Comparison of ENCODE assay signal across 32 mouse cellular contexts in the genomic region with DNA sequence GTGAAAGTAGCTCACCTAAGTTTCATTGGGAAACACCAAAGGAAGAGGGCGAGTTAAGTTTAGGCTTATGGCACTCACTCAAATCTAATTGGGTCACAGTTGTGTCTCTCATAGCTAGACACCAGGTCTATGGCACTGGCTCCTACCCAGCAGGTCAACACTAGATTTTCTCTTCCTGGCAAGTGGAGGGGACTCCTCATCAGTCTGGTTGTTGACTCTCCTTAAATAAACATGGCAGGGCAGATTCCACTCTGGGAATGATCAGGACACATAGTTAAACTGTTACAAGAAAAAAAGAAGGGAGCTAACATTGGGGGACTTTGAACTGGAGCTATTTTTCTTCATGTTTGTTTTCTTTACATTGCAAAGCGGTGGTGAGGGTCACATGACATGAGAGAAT. TPM values are rescaled to one million over a fixed set of nuclear protein-coding genes. Genes with fewer than 3 reads are reported as not detected.
A peak's percentile ranks its signal among the peaks of the same experiment; 100 is the strongest.
DNase-seq lines count a peak whose midpoint lies in the region; ATAC-seq and TF ChIP-seq lines count a peak whose summit lies in the region.
"Had no signal": no experiment of that assay in that cellular context is flagged by ENCODE, and none has a peak within 500 bp of the region (broad histone marks: within the 10 kb centered on the region; RNA-seq: fewer than 3 reads in every experiment).

No protein-coding gene starts in this region.

- 65% methylated on average over 2 of the region's 2 CpGs for WGBS in kidney, embryonic 16.5 days
- 68% methylated on average over 2 of the region's 2 CpGs for WGBS in kidney, postnatal 0 days
- 49% methylated on average over 2 of the region's 2 CpGs for WGBS in liver, embryonic 13.5 days (ENCODE audit: insufficient replicate concordance)

- no peak overlapping the region for H3K9ac ChIP-seq in kidney, embryonic 16.5 days (replicated peaks; ENCODE audit: low read length)
- H3K9ac ChIP-seq in kidney, postnatal 0 days (ENCODE audit: low read depth, low read length), result no peak overlapping the region
- H3K9ac ChIP-seq in liver, embryonic 13.5 days, result no peak overlapping the region
- H3K9ac ChIP-seq: embryonic facial prominence, embryonic 13.5 days; forebrain, embryonic 12.5 days; heart, embryonic 13.5 days; neural tube, embryonic 15.5 days had no signal

- H3K4me2 ChIP-seq in kidney, embryonic 16.5 days (replicated peaks; ENCODE audit: low read depth, low read length), result no peak overlapping the region
- no peak overlapping the region for H3K4me2 ChIP-seq in kidney, postnatal 0 days (ENCODE audit: low read length)
- no peak overlapping the region for H3K4me2 ChIP-seq in liver, embryonic 13.5 days
- H3K4me2 ChIP-seq: embryonic facial prominence, embryonic 13.5 days; forebrain, embryonic 12.5 days; heart, embryonic 13.5 days; neural tube, embryonic 15.5 days had no signal

- no peaks in the 10 kb centered on the region for H3K27me3 ChIP-seq in kidney, embryonic 16.5 days (ENCODE audit: insufficient read depth, low read length)
- H3K27me3 ChIP-seq in kidney, postnatal 0 days (ENCODE audit: insufficient read depth, low read length), result no peaks in the 10 kb centered on the region
- H3K27me3 ChIP-seq in liver, embryonic 13.5 days, result no peaks in the 10 kb centered on the region
- H3K27me3 ChIP-seq: CH12.LX; embryonic facial prominence, embryonic 13.5 days; forebrain, embryonic 12.5 days; heart, embryonic 13.5 days; neural tube, embryonic 15.5 days had no signal

- no peaks in the 10 kb centered on the region for H3K4me1 ChIP-seq in kidney, embryonic 16.5 days (ENCODE audit: insufficient read depth, low read length)
- H3K4me1 ChIP-seq in kidney, postnatal 0 days (replicated peaks; ENCODE audit: insufficient read depth, low read length), result no peaks in the 10 kb centered on the region
- no peaks in the 10 kb centered on the region; the same call in 1 of the 2 replicates for H3K4me1 ChIP-seq in liver, embryonic 13.5 days (replicated peaks)
- H3K4me1 ChIP-seq: embryonic facial prominence, embryonic 13.5 days; forebrain, embryonic 12.5 days; heart, embryonic 13.5 days; midbrain, embryonic 10.5 days; neural tube, embryonic 15.5 days had no signal

- H3K36me3 ChIP-seq in kidney, embryonic 16.5 days (ENCODE audit: insufficient read depth, low read length), result no peaks in the 10 kb centered on the region
- H3K36me3 ChIP-seq in kidney, postnatal 0 days (ENCODE audit: insufficient read depth, low read length), result no peaks in the 10 kb centered on the region
- no peaks in the 10 kb centered on the region for H3K36me3 ChIP-seq in liver, embryonic 13.5 days
- H3K36me3 ChIP-seq: embryonic facial prominence, embryonic 13.5 days; forebrain, embryonic 12.5 days; G1E; heart, embryonic 13.5 days; midbrain, embryonic 10.5 days; neural tube, embryonic 15.5 days had no signal

- TF ChIP-seq CTCF in kidney, postnatal 0 days (IDR thresholded peaks at IDR 0.05; ENCODE audit: low read depth), result no peak

- H3K27ac ChIP-seq in kidney, embryonic 16.5 days (ENCODE audit: low read length), result no peak overlapping the region
- H3K27ac ChIP-seq in kidney, postnatal 0 days, result 0 out of 2 replicates have a peak overlapping the region, but pooled peaks have one; percentile 8
- H3K27ac ChIP-seq in liver, embryonic 13.5 days, result 0 out of 2 replicates have a peak overlapping the region, but pooled peaks have one; percentile 25
- H3K27ac ChIP-seq: embryonic facial prominence, embryonic 13.5 days; forebrain, embryonic 12.5 days; heart, adult 2 months; heart, embryonic 13.5 days; hindbrain, postnatal 0 days; left cerebral cortex, adult 2 months; midbrain, embryonic 10.5 days; neural tube, embryonic 15.5 days had no signal

- DNase-seq in kidney, postnatal 4 days, result no peak
- no peak for DNase-seq in kidney, postnatal 0 days (ENCODE audit: low spot score)
- no peak for DNase-seq in liver, embryonic 13.5 days
- no peak for DNase-seq in frontal cortex, postnatal 25 days (ENCODE audit: low spot score in 2 of 2)
- DNase-seq in neural tube, embryonic 10.5 days (ENCODE audit: extremely low spot score, low spot score), result no peak
- DNase-seq in thymus, adult 18-20 months, result no peak
- DNase-seq: B cell, adult 2 months; cerebellum, adult 18-20 months; cerebellum, postnatal 14 days; embryo, embryonic 11 days; gastrocnemius, postnatal 36 days; heart, adult 2 months; heart, postnatal 14 days; layer of hippocampus, adult 9-11 months; right cerebral cortex, adult 18-20 months; right cerebral cortex, postnatal 4 days had no signal

- no peak overlapping the region for H3K4me3 ChIP-seq in kidney, embryonic 16.5 days (ENCODE audit: low read length)
- no peak overlapping the region for H3K4me3 ChIP-seq in kidney, postnatal 0 days (replicated peaks; ENCODE audit: low read depth, low read length)
- H3K4me3 ChIP-seq in liver, embryonic 13.5 days (replicated peaks), result no peak overlapping the region
- H3K4me3 ChIP-seq: embryonic facial prominence, embryonic 13.5 days; erythroblast, embryonic 14.5 days; forebrain, embryonic 12.5 days; heart, adult 2 months; heart, embryonic 13.5 days; left cerebral cortex, adult 2 months; midbrain, embryonic 10.5 days; myocyte; neural tube, embryonic 15.5 days had no signal

- H3K9me3 ChIP-seq in kidney, embryonic 16.5 days (ENCODE audit: low read length), result no peaks in the 10 kb centered on the region
- no peaks in the 10 kb centered on the region for H3K9me3 ChIP-seq in kidney, postnatal 0 days (replicated peaks; ENCODE audit: low read length)
- no peaks in the 10 kb centered on the region for H3K9me3 ChIP-seq in liver, embryonic 13.5 days (replicated peaks)
- H3K9me3 ChIP-seq: embryonic facial prominence, embryonic 13.5 days; forebrain, embryonic 12.5 days; G1E; heart, embryonic 13.5 days; midbrain, embryonic 10.5 days; neural tube, embryonic 15.5 days had no signal

- ATAC-seq in kidney, embryonic 16.5 days (ENCODE audit: low FRiP score, low TSS enrichment), result peak; percentile 57; the same call in 1 of the 2 replicates
- ATAC-seq in kidney, postnatal 0 days (replicated peaks; ENCODE audit: low FRiP score, low read depth), result peak; percentile 40; the same call in 1 of the 2 replicates
- ATAC-seq in liver, embryonic 13.5 days (ENCODE audit: low read depth), result peak; percentile 85
- ATAC-seq: hindbrain, postnatal 0 days; midbrain, embryonic 16.5 days; Patski had no signal

RNA-seq across cellular contexts. Expression of a gene that starts 5.5 kb away (rescaled TPM):
- polyA plus RNA-seq in kidney, embryonic 16.5 days (2015; fragmentation: Nextera tagmentation; extraction: Ambion mirVana), result 3.2 and 4.3 TPM in 2 replicates
- 5.1 and 5.5 TPM in 2 replicates for polyA plus RNA-seq in kidney, postnatal 0 days (2015; fragmentation: Nextera tagmentation; extraction: Ambion mirVana)
- 276 and 332 TPM in 2 replicates for polyA plus RNA-seq in liver, embryonic 13.5 days (2015; fragmentation: Nextera tagmentation; extraction: Ambion mirVana)
- polyA plus RNA-seq: embryonic facial prominence, embryonic 13.5 days; forebrain, embryonic 12.5 days; G1E; heart, adult 2 months; hindbrain, embryonic 11.5 days; hindbrain, postnatal 0 days; midbrain, embryonic 10.5 days; midbrain, embryonic 16.5 days; myocyte; Patski; urinary bladder, adult 2 months had no signal

RNA-seq across cellular contexts. Expression of a gene that starts 12.9 kb away (rescaled TPM):
- polyA plus RNA-seq in kidney, embryonic 16.5 days (2015; fragmentation: Nextera tagmentation; extraction: Ambion mirVana), result 2.0 and 2.6 TPM in 2 replicates
- 1.2 and 2.3 TPM in 2 replicates for polyA plus RNA-seq in kidney, postnatal 0 days (2015; fragmentation: Nextera tagmentation; extraction: Ambion mirVana)
- polyA plus RNA-seq in liver, embryonic 13.5 days (2015; fragmentation: Nextera tagmentation; extraction: Ambion mirVana), result 255 and 310 TPM in 2 replicates
- polyA plus RNA-seq: embryonic facial prominence, embryonic 13.5 days; erythroblast, embryonic 14.5 days; forebrain, embryonic 12.5 days; G1E; hindbrain, embryonic 11.5 days; midbrain, embryonic 16.5 days; myocyte; neural tube, embryonic 15.5 days; Patski; urinary bladder, adult 2 months had no signal

RNA-seq across cellular contexts. Expression of a gene that starts 29.3 kb away (rescaled TPM):
- 3.2 and 3.6 TPM in 2 replicates for polyA plus RNA-seq in kidney, embryonic 16.5 days (2015; fragmentation: Nextera tagmentation; extraction: Ambion mirVana)
- 2.4 and 3.3 TPM in 2 replicates for polyA plus RNA-seq in kidney, postnatal 0 days (2015; fragmentation: Nextera tagmentation; extraction: Ambion mirVana)
- 191 and 210 TPM in 2 replicates for polyA plus RNA-seq in liver, embryonic 13.5 days (2015; fragmentation: Nextera tagmentation; extraction: Ambion mirVana)
- polyA plus RNA-seq: embryonic facial prominence, embryonic 13.5 days; forebrain, embryonic 12.5 days; G1E; heart, adult 2 months; hindbrain, embryonic 11.5 days; hindbrain, postnatal 0 days; midbrain, embryonic 10.5 days; midbrain, embryonic 16.5 days; myocyte; Patski had no signal

RNA-seq across cellular contexts. Expression of a gene that starts 34.9 kb away (rescaled TPM):
- 103 and 108 TPM in 2 replicates for polyA plus RNA-seq in kidney, embryonic 16.5 days (2015; fragmentation: Nextera tagmentation; extraction: Ambion mirVana)
- polyA plus RNA-seq in kidney, postnatal 0 days (2015; fragmentation: Nextera tagmentation; extraction: Ambion mirVana), result 70.4 and 76.8 TPM in 2 replicates
- polyA plus RNA-seq in liver, embryonic 13.5 days (2015; fragmentation: Nextera tagmentation; extraction: Ambion mirVana), result 60.3 and 63.2 TPM in 2 replicates

Comparison
In these comparisons a context has a peak if more than half of its experiments do, and no peak if none do; other contexts are left out.
1. RNA of a gene that starts 5.5 kb away (polyA plus RNA-seq): 276 to 332 TPM in liver, embryonic 13.5 days; 5.1 to 5.5 TPM in kidney, postnatal 0 days and 3.2 to 4.3 TPM in kidney, embryonic 16.5 days; every median in the first group is over 10 times any median in the second.
2. RNA of a gene that starts 12.9 kb away (polyA plus RNA-seq): 255 to 310 TPM in liver, embryonic 13.5 days; 2.0 to 2.6 TPM in kidney, embryonic 16.5 days and 1.2 to 2.3 TPM in kidney, postnatal 0 days; every median in the first group is over 10 times any median in the second.
3. RNA of a gene that starts 29.3 kb away (polyA plus RNA-seq): 191 to 210 TPM in liver, embryonic 13.5 days; 3.2 to 3.6 TPM in kidney, embryonic 16.5 days and 2.4 to 3.3 TPM in kidney, postnatal 0 days; every median in the first group is over 10 times any median in the second.
4. Peak in every context shown above with its lines, with median percentiles within 50 percentile points of each other: ATAC-seq.